Mouse (Mus musculus): ENCODE data around the gene Gm19668.
"Not testable (repeated sequence)": the region's sequence is repeated elsewhere in the genome, so short reads cannot be mapped to it uniquely, and the experiment has no call there.

- TF ChIP-seq CTCF (IDR thresholded peaks at IDR 0.05; ENCODE audit: insufficient read depth, low read length); POLR2A (IDR thresholded peaks at IDR 0.05; ENCODE audit: borderline replicate concordance, extremely low read depth, low read depth, low read length): not testable (repeated sequence)
Measured at GRCm38 (mm10) chr10:77787876-77788275, 11.1 kb downstream of the Gm19668 start, which contains the start of gene Gm7137.
